19 mouse cellular contexts compared by ENCODE assay signal in genomic region chr13:71853426-71854025, GRCm38 (mm10).
DNase-seq lines count a peak whose midpoint lies in the region; TF ChIP-seq lines count a peak whose summit lies in the region.
"Had no signal": no experiment of that assay in that cellular context is flagged by ENCODE, and none has a peak within 500 bp of the region (broad histone marks: within the 10 kb centered on the region; RNA-seq: fewer than 3 reads in every experiment).

No protein-coding gene starts in this region.

- H3K4me1 ChIP-seq in heart, embryonic 10.5 days = no peaks in the 10 kb centered on the region
- H3K4me1 ChIP-seq: embryonic facial prominence, embryonic 15.5 days; forebrain, embryonic 10.5 days; intestine, embryonic 15.5 days; neural tube, embryonic 15.5 days had no signal

- DNase-seq in heart, adult 11 months = peak; percentile 75
- no peak for DNase-seq in heart, embryonic 10.5 days (ENCODE audit: low spot score)
- DNase-seq in left cerebral cortex, adult 2 months (ENCODE audit: extremely low spot score in 1 of 2, low spot score in 2 of 2) = peak; percentile 8 to 16
- no peak for DNase-seq in left cerebral cortex, adult 11 months (ENCODE audit: low spot score)
- peak; percentile 49 to 64 for DNase-seq in cerebellum, postnatal 14 days
- DNase-seq in frontal cortex, postnatal 36 days (ENCODE audit: low spot score in 2 of 2) = peak; percentile 6 to 23
- DNase-seq in kidney, postnatal 36 days = no peak
- DNase-seq: adrenal gland, adult 8-10 months; gastrocnemius, postnatal 14 days; liver; right cerebral cortex, postnatal 14 days; thymus, adult 18-20 months; thymus, postnatal 4 days had no signal

- no peak overlapping the region for H3K4me3 ChIP-seq in heart, embryonic 10.5 days
- no peak overlapping the region for H3K4me3 ChIP-seq in left cerebral cortex, adult 2 months
- H3K4me3 ChIP-seq: embryonic facial prominence, embryonic 15.5 days; forebrain, embryonic 10.5 days; intestine, embryonic 15.5 days; midbrain, embryonic 13.5 days; neural tube, embryonic 15.5 days had no signal

- H3K27me3 ChIP-seq in heart, embryonic 10.5 days (ENCODE audit: insufficient read depth, poor library complexity, severe bottlenecking) = no peaks in the 10 kb centered on the region
- H3K27me3 ChIP-seq: embryonic facial prominence, embryonic 15.5 days; intestine, embryonic 15.5 days; neural tube, embryonic 15.5 days; Patski had no signal

- no peak overlapping the region for H3K27ac ChIP-seq in heart, embryonic 10.5 days
- H3K27ac ChIP-seq in left cerebral cortex, adult 2 months = no peak overlapping the region
- H3K27ac ChIP-seq: embryonic facial prominence, embryonic 15.5 days; forebrain, embryonic 10.5 days; intestine, embryonic 15.5 days; midbrain, embryonic 13.5 days; neural tube, embryonic 15.5 days had no signal

- H3K36me3 ChIP-seq in heart, embryonic 10.5 days = no peaks in the 10 kb centered on the region
- H3K36me3 ChIP-seq: embryonic facial prominence, embryonic 15.5 days; forebrain, embryonic 10.5 days; intestine, embryonic 15.5 days; midbrain, embryonic 13.5 days; neural tube, embryonic 15.5 days had no signal

- 61% methylated on average over 7 of the region's 7 CpGs for WGBS in heart, embryonic 10.5 days

- peak; percentile 12 for TF ChIP-seq CTCF in left cerebral cortex, adult 2 months (IDR thresholded peaks at IDR 0.05)

- intact Hi-C loops in left cerebral cortex, adult 2 months (cut with DNase I) = no loop called here

- no peaks in the 10 kb centered on the region for H3K9me3 ChIP-seq in heart, embryonic 10.5 days
- H3K9me3 ChIP-seq: embryonic facial prominence, embryonic 15.5 days; forebrain, embryonic 10.5 days; intestine, embryonic 15.5 days; midbrain, embryonic 13.5 days; neural tube, embryonic 15.5 days had no signal

Comparison
In these comparisons a context has a peak if more than half of its experiments do, and no peak if none do; other contexts are left out.
1. DNase-seq: peak in heart, adult 11 months (single experiment), left cerebral cortex, adult 2 months (2 of 2), cerebellum, postnatal 14 days (2 of 2) and frontal cortex, postnatal 36 days (2 of 2); none in heart, embryonic 10.5 days (single experiment), left cerebral cortex, adult 11 months (single experiment) and kidney, postnatal 36 days (0 of 2).